Mouse (Mus musculus) mouse trophoblast stem cell (cell line): ENCODE measurements around the gene Pla2g4f.

Source experiments
- in situ Hi-C, 2 experiments: fragments of 300-500 bp; cut with MseI, MboI; formaldehyde crosslinking; loops; 2 replicates in 1 of 2; 3 replicates in 1 of 2; pipeline ENCODE4 v1.15.1; 2025

Gene Pla2g4f

DNA sequence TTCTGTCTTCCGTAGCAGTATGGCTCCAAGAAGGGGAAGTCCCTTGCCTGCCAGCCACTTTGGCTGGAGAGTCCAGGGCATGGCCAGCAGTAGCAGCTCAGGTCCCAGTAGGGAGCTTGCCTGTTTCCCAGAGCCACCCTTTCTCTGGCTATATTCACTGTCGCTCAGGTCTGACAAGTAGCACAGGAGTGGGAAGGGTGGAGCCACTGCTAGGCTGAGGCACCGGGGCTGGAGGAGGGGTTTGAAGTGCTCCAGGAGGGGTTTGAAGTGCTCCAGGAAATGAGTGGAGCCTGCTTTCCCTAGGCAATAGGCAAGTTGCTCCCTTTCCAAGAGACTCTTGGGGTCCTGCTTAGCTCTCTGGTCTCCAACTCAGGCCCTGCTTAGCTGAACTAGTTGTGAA is at the start of gene Pla2g4f:
Gene Pla2g4f (minus strand): TSS at position 190 of the 400 bp plus-strand sequence.
- in situ Hi-C loops = no loop called here

GRCm38 (mm10) chr2:120360425-120360824 is 46.5 kb upstream of the Pla2g4f start:
- in situ Hi-C loops = no loop called here

DNA sequence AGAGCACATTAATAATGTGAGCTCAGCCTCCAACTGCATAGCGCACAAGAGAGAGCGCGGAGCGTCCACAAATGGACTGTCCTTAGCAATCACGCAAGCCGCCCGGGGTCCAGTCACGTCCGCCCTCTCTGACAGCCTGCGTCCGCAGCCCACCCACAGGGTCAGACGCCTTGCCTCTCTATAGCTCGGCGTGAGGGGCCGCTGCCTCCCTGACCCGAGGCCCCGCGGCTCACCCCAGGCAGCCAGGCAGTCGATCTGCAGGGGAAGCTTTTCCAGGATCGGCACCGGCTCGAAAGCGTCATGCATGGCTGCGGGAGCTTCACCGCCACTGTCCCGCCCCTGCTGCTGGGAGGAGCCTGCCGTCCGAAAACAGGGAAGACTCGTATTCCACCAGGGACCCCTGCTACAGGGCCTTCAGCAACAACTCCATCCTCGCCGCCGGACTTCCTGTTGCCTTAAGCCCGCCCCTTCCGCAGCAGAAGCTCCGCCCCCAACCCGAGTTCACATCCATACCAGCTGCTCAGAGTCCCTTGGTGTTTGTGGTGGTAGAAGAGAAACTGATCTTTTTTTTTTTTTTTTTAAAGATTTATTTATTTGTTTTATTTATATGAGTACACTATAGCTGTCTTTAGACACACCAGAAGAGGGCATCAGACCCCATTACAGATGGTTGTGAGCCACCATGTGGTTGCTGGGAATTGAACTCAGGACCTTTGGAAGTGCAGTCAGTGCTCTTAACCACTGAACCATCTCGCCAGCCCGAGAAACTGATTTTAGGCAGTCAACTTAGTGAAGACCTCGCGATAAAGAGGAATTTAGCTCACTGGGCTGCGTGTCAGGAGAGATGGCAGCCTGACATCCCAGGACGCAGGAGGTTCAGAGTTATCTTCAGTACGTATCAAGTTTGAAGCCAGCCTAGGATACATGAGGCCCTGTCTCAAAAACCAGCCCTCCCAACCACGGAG is 39.0 kb upstream of the Pla2g4f start, which contains the start of gene Vps39:
Gene Vps39 (minus strand): TSS at position 456 of the 965 bp plus-strand sequence.
- in situ Hi-C loops = no loop called here

- in situ Hi-C loops = no loop called here
Observed at GRCm38 (mm10) chr2:120351321-120351720, 37.4 kb upstream of the Pla2g4f start.

DNA sequence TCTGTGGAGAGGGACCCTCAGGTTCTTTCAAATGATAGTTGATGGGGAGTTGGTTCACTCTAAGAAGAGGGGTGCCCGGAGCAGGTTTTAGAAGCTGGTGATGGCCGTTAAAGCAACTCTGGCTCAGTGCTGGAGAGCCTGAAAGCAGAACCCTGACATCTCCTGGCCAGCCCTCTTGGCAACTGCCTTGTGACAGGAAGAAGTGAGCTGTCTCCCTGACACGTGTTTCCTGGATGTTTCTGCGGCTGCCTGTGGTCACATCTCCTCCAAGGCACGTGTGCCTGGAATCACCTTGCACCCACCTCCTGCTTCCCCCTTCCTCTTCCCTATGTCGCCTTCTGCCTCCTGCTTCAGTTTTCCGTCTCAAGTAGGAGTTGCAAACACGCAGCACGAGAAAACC is 34.2 kb upstream of the Pla2g4f start:
- in situ Hi-C loops = no loop called here

- in situ Hi-C loops = no loop called here
Observed at GRCm38 (mm10) chr2:120341741-120342140, 27.8 kb upstream of the Pla2g4f start.

DNA sequence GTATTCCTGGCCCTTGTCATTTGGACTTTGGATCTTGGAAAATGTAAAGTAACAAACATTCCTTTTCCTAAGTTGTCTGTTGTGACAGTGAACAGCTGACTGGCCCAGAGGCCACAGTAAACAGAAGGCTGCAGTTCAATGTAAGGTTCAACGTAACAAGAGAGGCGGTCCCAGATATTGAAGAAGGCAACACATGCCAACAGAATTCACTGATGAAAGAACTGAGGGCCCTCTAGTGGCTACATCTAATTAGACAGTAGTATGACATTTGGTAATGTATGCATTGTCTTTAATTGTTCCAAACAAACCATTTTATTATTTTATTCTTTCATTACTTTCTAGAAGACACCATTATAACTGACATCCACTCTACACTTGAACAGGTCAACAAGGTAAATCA is 23.9 kb upstream of the Pla2g4f start:
- in situ Hi-C loops = no loop called here

GRCm38 (mm10) chr2:120331575-120331974 is 17.6 kb upstream of the Pla2g4f start:
- in situ Hi-C loops = no loop called here

DNA sequence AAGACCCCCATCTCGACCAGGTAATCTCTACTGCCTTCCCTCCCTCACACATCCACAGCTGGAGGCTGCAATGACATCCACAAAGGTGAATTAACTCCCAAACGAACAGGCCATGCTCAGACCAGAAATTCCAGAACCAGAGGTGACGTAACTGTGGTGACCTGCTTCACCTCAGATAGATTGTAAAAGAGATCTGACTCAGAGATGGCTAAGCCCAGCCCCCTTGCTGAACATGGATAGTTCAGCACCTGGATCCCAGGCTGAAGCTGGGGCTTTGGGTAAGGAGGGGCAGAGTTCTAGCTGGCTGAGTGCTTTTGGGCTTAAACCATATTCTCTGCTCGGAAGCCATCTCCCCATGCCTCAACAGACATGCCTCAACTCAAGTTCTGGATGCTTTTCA is 1.1 kb upstream of the Pla2g4f start:
- in situ Hi-C loops = no loop called here

DNA sequence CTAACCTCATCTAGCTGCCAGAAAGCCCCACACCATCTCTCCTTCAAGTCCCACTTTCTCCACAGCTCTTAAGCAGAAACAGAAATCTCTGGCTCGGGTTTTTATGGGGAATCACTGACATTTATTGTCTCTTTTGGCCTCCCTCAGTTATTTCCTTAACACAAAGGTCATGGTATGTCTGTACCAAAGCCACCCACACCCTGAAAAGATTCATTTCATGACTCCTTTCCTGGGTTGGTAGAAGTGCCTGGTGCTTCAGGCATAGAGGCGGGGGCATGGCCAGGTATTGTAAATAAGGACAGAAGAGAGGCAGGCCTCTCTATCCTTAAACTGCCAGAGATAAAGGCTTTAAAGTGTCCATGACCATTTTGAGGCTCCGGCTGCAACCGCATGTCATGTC is 522 bp upstream of the Pla2g4f start:
- in situ Hi-C loops = no loop called here

- in situ Hi-C loops = no loop called here
Observed at GRCm38 (mm10) chr2:120312276-120312825, 1.6 kb downstream of the Pla2g4f start.

DNA sequence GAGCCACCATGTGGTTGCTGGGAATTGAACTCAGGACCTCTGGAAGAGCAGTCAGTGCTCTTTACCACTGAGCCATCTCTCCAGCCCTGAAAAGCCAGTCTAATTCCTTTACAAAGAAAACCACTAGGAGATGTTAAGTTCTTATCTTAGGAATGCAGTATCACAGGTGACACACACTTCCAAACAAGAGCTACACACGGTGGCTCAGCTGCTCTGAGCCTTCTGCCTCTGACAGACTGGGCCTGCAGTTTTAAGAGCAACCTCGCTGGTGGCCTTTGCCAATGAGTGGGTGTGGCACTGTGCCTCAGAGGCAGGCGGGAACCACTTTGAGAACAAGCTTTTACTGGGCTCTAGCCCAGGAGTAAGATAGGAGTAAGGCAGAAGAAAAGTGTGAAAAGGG is 9.9 kb downstream of the Pla2g4f start:
- in situ Hi-C loops = no loop called here

DNA sequence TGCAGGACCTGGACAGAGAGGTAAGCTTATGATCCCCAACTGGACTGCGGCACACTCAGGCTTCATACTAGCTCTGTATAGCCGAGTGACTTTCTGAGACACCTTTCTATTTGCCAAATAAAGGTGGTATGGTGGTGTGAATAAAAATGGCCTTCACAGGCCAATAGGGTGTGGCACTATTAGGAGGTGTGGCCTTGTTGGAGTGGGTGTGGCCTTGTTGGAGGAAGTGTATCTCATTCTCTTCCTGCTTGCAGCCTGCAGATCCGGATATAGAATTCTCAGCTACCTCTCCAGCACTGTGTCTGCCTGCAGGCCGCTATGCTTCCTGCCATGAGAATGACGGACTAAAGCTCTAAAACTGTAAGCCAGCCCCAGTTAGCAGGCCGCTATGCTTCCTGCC is 12.9 kb downstream of the Pla2g4f start:
- in situ Hi-C loops = no loop called here

GRCm38 (mm10) chr2:120299866-120300265 is 14.1 kb downstream of the Pla2g4f start:
- in situ Hi-C loops = no loop called here

- in situ Hi-C loops = no loop called here
Observed at GRCm38 (mm10) chr2:120296160-120296559, 17.8 kb downstream of the Pla2g4f start.

DNA sequence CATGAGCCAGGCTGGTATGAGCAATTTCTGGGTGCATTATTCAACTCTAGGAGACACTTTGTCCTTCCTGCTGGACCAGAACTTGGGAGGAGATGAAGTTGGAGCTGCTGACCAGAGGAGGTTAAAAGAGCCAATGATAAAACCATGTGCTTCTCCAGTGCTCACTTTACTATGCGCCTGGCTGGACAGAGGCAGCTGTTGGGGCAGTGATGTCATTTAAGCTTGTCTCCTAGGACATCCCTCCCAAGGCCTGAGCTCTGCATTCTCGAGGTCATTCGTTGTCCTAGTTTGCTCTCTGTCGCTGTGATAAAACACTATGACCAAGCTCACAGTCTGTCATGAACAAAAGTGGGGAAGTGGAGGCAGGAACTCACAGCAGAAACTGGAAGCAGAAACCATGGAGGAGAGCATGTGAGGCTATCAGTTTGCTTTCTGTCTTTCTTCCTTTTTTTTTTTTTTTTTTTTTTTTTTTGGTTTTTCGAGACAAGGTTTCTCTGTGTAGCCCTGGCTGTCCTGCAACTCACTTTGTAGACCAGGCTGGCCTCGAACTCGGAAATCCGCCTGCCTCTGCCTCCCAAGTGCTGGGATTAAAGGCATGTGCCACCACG is 22.4 kb downstream of the Pla2g4f start:
- in situ Hi-C loops = no loop called here

DNA sequence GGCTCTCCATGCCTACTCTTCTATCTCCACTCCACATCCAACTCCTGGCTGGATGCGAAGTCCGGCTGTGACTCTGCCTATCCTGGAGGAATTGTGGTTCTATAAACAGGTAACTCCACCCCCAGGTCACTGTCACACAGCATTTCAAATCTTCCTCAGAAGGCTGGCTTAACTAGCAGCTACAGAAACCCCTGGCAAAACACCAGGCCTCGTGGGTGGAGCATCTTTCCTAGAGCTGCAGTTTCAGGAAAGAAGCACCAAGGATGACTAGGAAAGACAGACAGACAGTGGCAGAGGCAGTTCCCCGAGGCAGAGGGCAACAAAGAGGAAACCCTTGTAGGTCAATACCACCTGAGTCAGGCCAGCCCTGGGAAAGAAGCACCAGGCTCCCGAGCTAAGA is 25.0 kb downstream of the Pla2g4f start, which contains the start of gene Pla2g4d:
Gene Pla2g4d (minus strand): TSS at position 203 of the 400 bp plus-strand sequence.
- in situ Hi-C loops = no loop called here

DNA sequence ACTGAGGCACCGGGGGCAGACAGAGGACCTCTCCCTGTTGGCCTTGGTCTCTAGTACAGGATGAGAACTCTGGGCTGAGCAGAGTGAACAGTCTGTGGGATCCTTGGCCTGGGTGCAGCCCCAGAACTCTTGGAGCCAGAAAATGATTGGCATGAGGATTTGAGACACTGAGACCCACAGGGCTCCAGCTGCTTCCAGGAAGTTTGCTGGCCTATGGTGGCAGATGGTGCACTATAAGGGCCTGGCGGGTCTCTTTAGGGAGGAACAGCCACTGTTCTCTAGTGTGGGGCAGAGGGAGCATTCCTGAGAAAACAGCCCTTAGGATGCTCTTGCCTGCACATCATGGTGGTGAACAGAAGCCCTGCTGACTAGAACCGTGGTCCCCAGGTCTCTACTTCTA is 25.6 kb downstream of the Pla2g4f start:
- in situ Hi-C loops = no loop called here

DNA sequence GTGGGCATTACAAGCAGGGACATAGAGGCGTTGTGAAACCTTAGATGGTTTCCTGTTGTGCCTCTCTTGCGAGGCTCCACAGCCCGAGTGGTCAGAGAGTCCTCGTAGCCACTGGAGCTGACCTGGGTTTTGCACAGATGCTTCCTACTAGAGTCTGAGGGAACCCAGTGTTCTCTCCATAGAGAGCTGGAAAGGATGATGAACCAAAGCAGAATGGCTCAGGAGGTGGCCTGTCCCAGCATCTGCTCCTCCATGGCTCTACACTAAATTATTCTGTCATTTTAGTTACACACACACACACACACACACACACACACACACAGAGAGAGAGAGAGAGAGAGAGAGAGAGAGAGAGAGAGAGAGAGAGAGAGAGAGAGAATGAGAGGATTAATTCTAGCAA is 28.3 kb downstream of the Pla2g4f start:
- in situ Hi-C loops = no loop called here

DNA sequence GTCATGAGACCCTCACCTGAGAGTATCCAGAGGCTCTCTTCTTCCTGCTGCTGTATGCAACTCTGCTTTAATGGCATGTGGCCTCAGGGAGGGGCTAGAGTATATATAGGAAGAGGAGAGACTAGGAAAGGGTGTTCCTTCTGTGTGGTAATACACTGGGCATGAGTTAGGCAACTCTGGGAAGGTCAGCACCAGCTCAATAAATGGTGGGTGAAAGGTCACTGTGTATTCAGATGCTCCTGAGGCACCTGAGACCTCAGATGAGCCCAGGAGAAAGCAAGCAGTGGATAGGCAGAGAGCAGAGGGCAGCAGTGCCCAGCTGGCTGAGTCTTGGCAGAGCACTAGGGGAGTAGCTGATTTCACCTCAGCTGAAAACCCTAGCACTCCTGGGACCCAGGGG is 29.3 kb downstream of the Pla2g4f start:
- in situ Hi-C loops = no loop called here

DNA sequence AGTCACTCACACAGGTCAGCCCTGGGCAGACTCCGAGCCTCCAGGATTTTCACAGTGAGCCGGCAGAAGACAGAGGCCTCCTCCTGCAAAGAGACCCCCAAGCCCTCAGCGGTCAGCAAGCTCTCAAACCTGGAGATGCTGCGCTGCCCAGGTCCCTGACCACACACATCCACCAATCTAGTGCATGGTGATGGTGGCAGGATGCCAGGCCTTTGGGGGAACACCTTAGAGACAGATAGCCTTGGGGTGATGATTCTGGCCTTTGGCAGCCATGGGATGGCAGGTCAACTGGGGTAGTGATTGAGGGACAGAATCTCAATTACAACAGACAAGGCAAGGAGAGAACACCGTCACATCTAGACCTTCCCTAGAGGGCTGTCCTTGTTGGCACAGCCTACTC is 29.9 kb downstream of the Pla2g4f start:
- in situ Hi-C loops = no loop called here

DNA sequence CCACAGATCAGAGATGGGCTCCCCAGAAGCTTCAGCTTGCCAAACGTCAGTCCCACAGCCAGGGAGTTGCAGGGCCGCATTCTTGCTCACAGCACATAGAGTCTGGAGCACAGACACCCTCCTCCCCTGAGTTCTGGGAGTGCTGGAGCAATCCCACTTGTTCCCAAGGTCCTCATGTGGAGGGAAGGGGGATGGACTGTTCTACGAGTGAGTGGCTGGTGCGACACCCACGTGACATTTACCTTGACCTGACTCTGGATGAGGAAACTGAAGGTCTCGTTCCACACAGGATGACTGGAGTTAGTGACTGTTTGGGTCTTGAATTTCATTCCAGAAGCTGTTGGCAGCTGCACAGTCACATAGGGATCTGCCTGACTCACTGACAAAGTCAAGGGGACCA is 30.4 kb downstream of the Pla2g4f start:
- in situ Hi-C loops = no loop called here

GRCm38 (mm10) chr2:120281221-120281620 is 32.7 kb downstream of the Pla2g4f start:
- in situ Hi-C loops = no loop called here
